Mouse (Mus musculus): Measurements from ENCODE around the gene Fbxo40. TPM values are rescaled to one million over a fixed set of nuclear protein-coding genes. Genes with fewer than 3 reads are reported as not detected.

Fbxo40 gene
- polyA plus RNA-seq, 1 experiment: not detected

GRCm38 (mm10) chr16:36934841-36935620, 55.2 kb downstream of the Fbxo40 start, which contains the start of gene Hcls1:
TSS of gene Hcls1 (plus strand) at chr16:36934983.
- Histone ChIP-seq H3K4me3 (ENCODE audit: low read depth, low read length) (peak within 1 kb of the TSS; percentile 51), H3K27ac (ENCODE audit: insufficient read depth, low read depth, low read length) (peak within 1 kb of the TSS; percentile 71), H3K36me3 (ENCODE audit: control insufficient read depth, insufficient read depth, low read length) (peaks cover 19% of the 10 kb centered on the region), H3K4me1 (ENCODE audit: control insufficient read depth, insufficient read depth, insufficient read length, low read length) (no peaks in the 10 kb centered on the region; the same call in 1 of the 2 replicates), H3K27me3 (ENCODE audit: control insufficient read depth, insufficient read depth, low read length) (no peaks in the 10 kb centered on the region)
- peak; percentile 48; the same call in 1 of the 2 replicates for TF ChIP-seq POLR2A (IDR thresholded peaks at IDR 0.05; ENCODE audit: low read depth, low read length)
- no peak for TF ChIP-seq CTCF (IDR thresholded peaks at IDR 0.05; ENCODE audit: extremely low read depth, insufficient read length, insufficient replicate concordance, low read depth, low read length)
- 60% methylated on average over 7 of the region's 7 CpGs for whole genome bisulfite sequencing

- 17% methylated on average over 6 of the region's 6 CpGs for WGBS
- Histone ChIP-seq H3K4me1 (ENCODE audit: control insufficient read depth, insufficient read depth, insufficient read length, low read length) (no peaks in the 10 kb centered on the region; the same call in 1 of the 2 replicates), H3K27me3 (ENCODE audit: control insufficient read depth, insufficient read depth, low read length) (no peaks in the 10 kb centered on the region), H3K4me3 (ENCODE audit: low read depth, low read length) (no peak overlapping the region), H3K27ac (ENCODE audit: insufficient read depth, low read depth, low read length) (peak overlapping the region; percentile 71; the same call in 1 of the 2 replicates), H3K36me3 (ENCODE audit: control insufficient read depth, insufficient read depth, low read length) (peaks cover 25% of the 10 kb centered on the region)
- TF ChIP-seq POLR2A (IDR thresholded peaks at IDR 0.05; ENCODE audit: low read depth, low read length): no peak
- TF ChIP-seq CTCF (IDR thresholded peaks at IDR 0.05; ENCODE audit: extremely low read depth, insufficient read length, insufficient replicate concordance, low read depth, low read length): no peak
These were observed 56.0 kb downstream of the Fbxo40 start for GRCm38 (mm10) chr16:36934131-36934840.

DNA sequence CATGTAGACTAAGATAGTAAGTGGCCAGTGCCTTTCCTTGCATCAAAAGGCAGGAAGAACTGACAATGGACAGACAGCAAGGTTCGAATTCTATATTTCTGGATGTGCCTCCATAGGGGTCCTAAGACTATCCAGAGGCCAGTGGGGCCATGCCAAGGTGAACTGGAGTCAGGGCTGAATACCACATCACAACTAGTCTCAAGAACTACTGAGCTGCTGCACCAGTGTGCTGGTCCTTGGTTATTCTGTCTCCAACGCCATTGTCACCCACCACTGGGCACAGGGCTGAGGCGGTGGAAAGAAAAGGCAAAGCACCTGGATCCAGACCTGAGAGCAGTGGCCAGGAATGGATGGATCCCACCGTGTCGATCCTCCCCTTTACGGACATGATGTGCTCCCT, 57.7 kb downstream of the Fbxo40 start:
- H3K27me3 ChIP-seq (ENCODE audit: control insufficient read depth, insufficient read depth, low read length): no peaks in the 10 kb centered on the region
- H3K36me3 ChIP-seq (ENCODE audit: control insufficient read depth, insufficient read depth, low read length): peaks cover 39% of the 10 kb centered on the region
- 93% methylated on average over 6 of the region's 6 CpGs for WGBS
- no peak for TF ChIP-seq CTCF (IDR thresholded peaks at IDR 0.05; ENCODE audit: extremely low read depth, insufficient read length, insufficient replicate concordance, low read depth, low read length)
- no peak for TF ChIP-seq POLR2A (IDR thresholded peaks at IDR 0.05; ENCODE audit: low read depth, low read length)
- no peaks in the 10 kb centered on the region; the same call in 1 of the 2 replicates for H3K4me1 ChIP-seq (ENCODE audit: control insufficient read depth, insufficient read depth, insufficient read length, low read length)
- H3K27ac ChIP-seq (ENCODE audit: insufficient read depth, low read depth, low read length): no peak overlapping the region
- H3K4me3 ChIP-seq (ENCODE audit: low read depth, low read length): no peak overlapping the region

DNA sequence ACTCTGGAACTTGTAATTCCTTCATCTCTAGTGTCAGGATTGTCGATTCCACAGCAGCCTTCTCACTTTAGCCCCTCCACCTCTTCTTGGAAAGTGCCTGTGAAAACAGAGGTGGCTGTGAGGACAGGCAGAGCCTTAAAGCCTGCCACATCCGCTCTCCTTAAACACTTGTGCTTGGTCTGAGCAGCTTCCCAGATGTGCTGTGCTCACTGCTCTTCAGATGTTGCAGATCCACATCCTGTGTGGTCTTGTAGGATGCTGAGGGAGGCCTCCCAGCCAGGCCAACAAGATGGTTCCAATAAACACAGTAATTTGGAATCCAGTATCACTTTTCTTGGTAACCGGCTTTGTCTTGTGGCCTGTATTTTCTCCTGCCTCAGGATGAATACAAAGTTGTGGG, 58.3 kb downstream of the Fbxo40 start:
- H3K27me3 ChIP-seq (ENCODE audit: control insufficient read depth, insufficient read depth, low read length): no peaks in the 10 kb centered on the region
- WGBS: 80% methylated on average over 3 of the region's 3 CpGs
- peaks cover 44% of the 10 kb centered on the region for H3K36me3 ChIP-seq (ENCODE audit: control insufficient read depth, insufficient read depth, low read length)
- TF ChIP-seq CTCF (IDR thresholded peaks at IDR 0.05; ENCODE audit: extremely low read depth, insufficient read length, insufficient replicate concordance, low read depth, low read length) (no peak), POLR2A (IDR thresholded peaks at IDR 0.05; ENCODE audit: low read depth, low read length) (no peak)
- no peak overlapping the region for H3K27ac ChIP-seq (ENCODE audit: insufficient read depth, low read depth, low read length)
- H3K4me1 ChIP-seq (ENCODE audit: control insufficient read depth, insufficient read depth, insufficient read length, low read length): no peaks in the 10 kb centered on the region; the same call in 1 of the 2 replicates
- no peak overlapping the region for H3K4me3 ChIP-seq (ENCODE audit: low read depth, low read length)

DNA sequence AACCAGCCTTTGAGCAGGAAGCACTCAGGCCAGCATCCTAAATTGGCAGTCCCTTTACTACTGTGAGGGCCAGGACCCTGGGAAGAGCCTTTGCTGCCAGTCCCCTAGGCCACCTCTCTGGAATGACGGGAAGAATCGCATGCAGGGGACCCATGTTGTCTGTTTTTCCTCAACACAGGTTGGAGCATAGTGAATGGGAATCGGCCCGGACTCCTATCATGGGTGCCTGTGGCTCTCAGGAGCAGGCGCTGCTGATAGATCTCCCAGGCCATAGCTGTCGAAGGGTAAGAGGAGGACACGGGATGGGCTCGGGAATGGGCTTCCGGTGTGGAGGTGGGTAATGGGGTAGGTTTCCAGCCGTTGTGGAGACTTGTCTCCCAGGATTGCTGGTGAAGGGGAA, 58.9 kb downstream of the Fbxo40 start:
- Histone ChIP-seq H3K36me3 (ENCODE audit: control insufficient read depth, insufficient read depth, low read length) (peaks cover 49% of the 10 kb centered on the region), H3K4me3 (ENCODE audit: low read depth, low read length) (no peak overlapping the region), H3K27me3 (ENCODE audit: control insufficient read depth, insufficient read depth, low read length) (no peaks in the 10 kb centered on the region), H3K4me1 (ENCODE audit: control insufficient read depth, insufficient read depth, insufficient read length, low read length) (no peaks in the 10 kb centered on the region; the same call in 1 of the 2 replicates), H3K27ac (ENCODE audit: insufficient read depth, low read depth, low read length) (peak overlapping the region; percentile 7; the same call in 1 of the 2 replicates)
- 93% methylated on average over 10 of the region's 10 CpGs for WGBS
- TF ChIP-seq POLR2A (IDR thresholded peaks at IDR 0.05; ENCODE audit: low read depth, low read length) (no peak), CTCF (IDR thresholded peaks at IDR 0.05; ENCODE audit: extremely low read depth, insufficient read length, insufficient replicate concordance, low read depth, low read length) (no peak)

DNA sequence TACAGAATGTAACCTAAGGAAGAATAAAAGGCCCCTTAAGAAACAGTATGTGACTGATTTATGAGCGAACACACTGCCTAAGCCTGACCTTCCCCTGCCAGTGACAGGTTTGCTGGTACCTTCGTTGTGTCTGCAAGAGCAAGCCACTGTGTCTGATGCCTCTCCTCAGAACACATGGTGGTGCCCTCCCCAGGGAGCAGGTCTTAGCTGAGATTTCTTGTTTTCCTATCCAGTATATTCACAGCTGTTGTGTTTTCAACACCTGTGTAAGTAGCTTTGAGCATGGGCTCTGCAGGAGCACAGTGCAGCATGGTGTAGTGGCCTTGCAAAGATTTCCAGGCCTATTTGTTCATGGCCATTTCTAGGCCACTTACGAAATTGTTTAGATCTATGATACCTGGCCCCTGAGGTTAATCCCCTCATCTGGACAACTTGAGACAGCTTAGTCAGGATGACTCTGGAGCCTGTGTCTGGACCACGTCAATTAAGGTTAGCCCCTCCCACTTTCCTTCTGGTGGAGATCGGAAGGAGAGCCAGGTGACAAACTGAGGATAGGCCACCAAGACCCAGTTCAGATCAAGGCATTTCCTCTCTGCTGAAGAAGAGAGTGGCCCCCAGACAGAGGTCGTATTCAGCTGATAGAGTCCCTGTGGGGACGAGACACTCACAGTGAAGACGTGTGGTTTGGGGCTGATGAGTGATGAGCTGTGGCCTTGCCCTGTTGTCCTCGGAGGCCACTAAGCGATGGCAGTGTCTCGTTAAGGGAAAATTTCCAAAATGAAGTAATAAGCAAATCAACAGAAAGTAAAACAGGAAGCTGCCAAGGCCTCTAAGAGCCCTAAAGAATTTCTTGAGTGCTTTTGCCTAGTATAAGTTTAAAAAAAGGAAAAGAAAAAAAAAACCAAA, 59.8 kb downstream of the Fbxo40 start:
- TF ChIP-seq CTCF (IDR thresholded peaks at IDR 0.05; ENCODE audit: extremely low read depth, insufficient read length, insufficient replicate concordance, low read depth, low read length): no peak
- TF ChIP-seq POLR2A (IDR thresholded peaks at IDR 0.05; ENCODE audit: low read depth, low read length): no peak
- 79% methylated on average over 11 of the region's 11 CpGs for WGBS
- peaks cover 57% of the 10 kb centered on the region for H3K36me3 ChIP-seq (ENCODE audit: control insufficient read depth, insufficient read depth, low read length)
- no peak overlapping the region for H3K4me3 ChIP-seq (ENCODE audit: low read depth, low read length)
- H3K4me1 ChIP-seq (ENCODE audit: control insufficient read depth, insufficient read depth, insufficient read length, low read length): no peaks in the 10 kb centered on the region; the same call in 1 of the 2 replicates
- H3K27ac ChIP-seq (ENCODE audit: insufficient read depth, low read depth, low read length): 0 out of 2 replicates have a peak overlapping the region, but pooled peaks have one; percentile 22
- H3K27me3 ChIP-seq (ENCODE audit: control insufficient read depth, insufficient read depth, low read length): no peaks in the 10 kb centered on the region

All from small intestine, adult 2 months (tissue).